Mouse (Mus musculus) heart, embryonic 12.5 days (tissue): Measurements from ENCODE around the gene Mus81. TPM values are rescaled to one million over a fixed set of nuclear protein-coding genes. Genes with fewer than 3 reads are reported as not detected.

ENCODE experiments used
- ATAC-seq: fragments of 200-750 bp; cut with Nextera tagmentation; 2 replicates; pipeline ENCODE4 v1.8.0; 2017; ENCODE audit warnings: moderate TSS enrichment, moderate library complexity; ENCODE audit not compliant: insufficient number of reproducible peaks, low FRiP score
- H3K27ac ChIP-seq: fragments of 300-500 bp; sonication (generic); 2 replicates; pipeline ENCODE4 v1.5.1; 2016; ENCODE audit warnings: mild to moderate bottlenecking, moderate library complexity; ENCODE audit not compliant: poor library complexity, severe bottlenecking
- H3K27me3 ChIP-seq: fragments of 300-500 bp; sonication (generic); replicated peaks from 2 replicates; pipeline ENCODE4 v1.6.1; 2016; ENCODE audit warnings: mild to moderate bottlenecking, moderate library complexity
- H3K36me3 ChIP-seq: fragments of 300-500 bp; sonication (generic); 2 replicates; pipeline ENCODE4 v1.6.1; 2016; ENCODE audit warnings: mild to moderate bottlenecking, moderate library complexity
- H3K4me1 ChIP-seq: fragments of 300-500 bp; sonication (generic); replicated peaks from 2 replicates; pipeline ENCODE4 v1.6.1; 2016; ENCODE audit warnings: mild to moderate bottlenecking
- H3K4me2 ChIP-seq: fragments of 300-500 bp; sonication (generic); 2 replicates; pipeline ENCODE4 v1.6.1; 2016; ENCODE audit warnings: mild to moderate bottlenecking, moderate library complexity
- H3K4me3 ChIP-seq: fragments of 300-500 bp; sonication (generic); 2 replicates; pipeline ENCODE4 v1.5.1; 2016; ENCODE audit warnings: mild to moderate bottlenecking
- H3K9ac ChIP-seq: fragments of 300-500 bp; sonication (generic); 2 replicates; pipeline ENCODE4 v1.6.1; 2016; ENCODE audit warnings: mild to moderate bottlenecking, moderate library complexity
- H3K9me3 ChIP-seq: fragments of 300-500 bp; sonication (generic); replicated peaks from 2 replicates; pipeline ENCODE4 v1.6.1; 2016; ENCODE audit warnings: mild to moderate bottlenecking, moderate library complexity
- WGBS: fragments of 180-500 bp; shearing (Covaris S2); methylation state at CpG from one replicate; pipeline ENCODE4 v1.1.7; 2016; 5-methylcytosine and 5-hydroxymethylcytosine counted together
- polyA plus RNA-seq: library from polyadenylated mRNA; unstranded; fragments of >200 nt; fragmentation: Nextera tagmentation; extraction: Ambion mirVana; gene quantifications from 2 replicates; pipeline ENCODE4 v1.2.1, GENCODE M21; 2016

The Mus81 gene
- polyA plus RNA-seq: 33.2 and 37.6 TPM in 2 replicates

- Histone ChIP-seq H3K27me3 (no peaks in the 10 kb centered on the region), H3K4me2 (peak within 1 kb of the TSS; percentile 84), H3K36me3 (peaks cover 45% of the 10 kb centered on the region), H3K4me1 (peaks cover 29% of the 10 kb centered on the region), H3K4me3 (peak within 1 kb of the TSS; percentile 50), H3K27ac (peak within 1 kb of the TSS; percentile 100), H3K9ac (peak within 1 kb of the TSS; percentile 79), H3K9me3 (no peaks in the 10 kb centered on the region)
- WGBS: under 1% methylated on average over 39 of the region's 39 CpGs
- ATAC-seq: peak; percentile 78
Measured at GRCm38 (mm10) chr19:5487768-5488550, at the start of gene Mus81. Gene Mus81 (minus strand): TSS chr19:5488402.

GRCm38 (mm10) chr19:5532520-5532919, 44.3 kb upstream of the Mus81 start:
- no peak overlapping the region for H3K27ac ChIP-seq
- H3K4me3 ChIP-seq: no peak overlapping the region
- no peak overlapping the region for H3K9ac ChIP-seq
- H3K4me2 ChIP-seq: no peak overlapping the region
- H3K4me1 ChIP-seq: peaks cover 4% of the 10 kb centered on the region
- H3K27me3 ChIP-seq: peaks cover 37% of the 10 kb centered on the region
- H3K36me3 ChIP-seq: no peaks in the 10 kb centered on the region
- 59% methylated on average over 8 of the region's 8 CpGs for WGBS
- no peaks in the 10 kb centered on the region for H3K9me3 ChIP-seq
- ATAC-seq: no peak

GRCm38 (mm10) chr19:5530138-5530524, 41.9 kb upstream of the Mus81 start:
- no peak overlapping the region for H3K4me2 ChIP-seq
- 73% methylated on average over 7 of the region's 7 CpGs for WGBS
- H3K36me3 ChIP-seq: no peaks in the 10 kb centered on the region
- no peak overlapping the region for H3K27ac ChIP-seq
- no peaks in the 10 kb centered on the region for H3K9me3 ChIP-seq
- peaks cover 4% of the 10 kb centered on the region for H3K4me1 ChIP-seq
- peaks cover 28% of the 10 kb centered on the region for H3K27me3 ChIP-seq
- no peak overlapping the region for H3K9ac ChIP-seq
- ATAC-seq: no peak
- no peak overlapping the region; the same call in 1 of the 2 replicates for H3K4me3 ChIP-seq

GRCm38 (mm10) chr19:5529325-5530137, 41.3 kb upstream of the Mus81 start:
- Histone ChIP-seq H3K4me2 (peak overlapping the region; percentile 53), H3K4me1 (peaks cover 4% of the 10 kb centered on the region), H3K9ac (peak overlapping the region; percentile 51; the same call in 1 of the 2 replicates), H3K36me3 (no peaks in the 10 kb centered on the region), H3K9me3 (no peaks in the 10 kb centered on the region), H3K27ac (no peak overlapping the region), H3K4me3 (peak overlapping the region; percentile 29; the same call in 1 of the 2 replicates), H3K27me3 (peaks cover 28% of the 10 kb centered on the region)
- peak; percentile 91 for ATAC-seq
- WGBS: 18% methylated on average over 20 of the region's 20 CpGs

- H3K36me3 ChIP-seq: no peaks in the 10 kb centered on the region
- no peak overlapping the region for H3K4me3 ChIP-seq
- peaks cover 4% of the 10 kb centered on the region for H3K4me1 ChIP-seq
- no peak for ATAC-seq
- H3K27me3 ChIP-seq: peaks cover 2% of the 10 kb centered on the region
- H3K9me3 ChIP-seq: no peaks in the 10 kb centered on the region
- no peak overlapping the region for H3K9ac ChIP-seq
- H3K27ac ChIP-seq: no peak overlapping the region
- WGBS: 71% methylated on average over 5 of the region's 5 CpGs
- H3K4me2 ChIP-seq: no peak overlapping the region
Measured at GRCm38 (mm10) chr19:5525204-5525603, 37.0 kb upstream of the Mus81 start.

- H3K27ac ChIP-seq: no peak overlapping the region
- WGBS: 81% methylated on average over 3 of the region's 3 CpGs
- no peaks in the 10 kb centered on the region for H3K36me3 ChIP-seq
- ATAC-seq: no peak
- no peaks in the 10 kb centered on the region for H3K4me1 ChIP-seq
- no peak overlapping the region for H3K9ac ChIP-seq
- H3K9me3 ChIP-seq: no peaks in the 10 kb centered on the region
- no peak overlapping the region for H3K4me2 ChIP-seq
- H3K4me3 ChIP-seq: no peak overlapping the region
- no peaks in the 10 kb centered on the region for H3K27me3 ChIP-seq
Measured at GRCm38 (mm10) chr19:5518721-5519120, 30.5 kb upstream of the Mus81 start.

- H3K4me3 ChIP-seq: no peak overlapping the region
- no peak overlapping the region for H3K27ac ChIP-seq
- H3K36me3 ChIP-seq: no peaks in the 10 kb centered on the region
- no peak for ATAC-seq
- no peaks in the 10 kb centered on the region for H3K9me3 ChIP-seq
- 77% methylated on average over 8 of the region's 8 CpGs for WGBS
- H3K4me1 ChIP-seq: peaks cover 8% of the 10 kb centered on the region
- no peak overlapping the region for H3K4me2 ChIP-seq
- no peak overlapping the region for H3K9ac ChIP-seq
- no peaks in the 10 kb centered on the region for H3K27me3 ChIP-seq
Measured at GRCm38 (mm10) chr19:5516906-5517505, 28.8 kb upstream of the Mus81 start.

GRCm38 (mm10) chr19:5515840-5516777, 27.9 kb upstream of the Mus81 start:
- H3K27me3 ChIP-seq: no peaks in the 10 kb centered on the region
- WGBS: 81% methylated on average over 7 of the region's 7 CpGs
- H3K4me3 ChIP-seq: no peak overlapping the region
- no peak overlapping the region for H3K27ac ChIP-seq
- no peak overlapping the region for H3K9ac ChIP-seq
- no peaks in the 10 kb centered on the region for H3K9me3 ChIP-seq
- no peak for ATAC-seq
- no peak overlapping the region for H3K4me2 ChIP-seq
- H3K4me1 ChIP-seq: peaks cover 16% of the 10 kb centered on the region
- H3K36me3 ChIP-seq: no peaks in the 10 kb centered on the region

- H3K27ac ChIP-seq: 0 out of 2 replicates have a peak overlapping the region, but pooled peaks have one; percentile 2
- 78% methylated on average over 3 of the region's 3 CpGs for WGBS
- peaks cover 2% of the 10 kb centered on the region; the same call in 1 of the 2 replicates for H3K36me3 ChIP-seq
Measured at GRCm38 (mm10) chr19:5513005-5513349, 24.8 kb upstream of the Mus81 start.

More at GRCm38 (mm10) chr19:5513005-5513349, 24.8 kb upstream of the Mus81 start:
- no peak for ATAC-seq
- Histone ChIP-seq H3K4me1 (peaks cover 29% of the 10 kb centered on the region), H3K9me3 (0 out of 2 replicates have a peak, but pooled peaks cover 2% of the 10 kb centered on the region), H3K4me3 (no peak overlapping the region), H3K9ac (no peak overlapping the region), H3K27me3 (no peaks in the 10 kb centered on the region), H3K4me2 (no peak overlapping the region)
